In the genomic region with DNA sequence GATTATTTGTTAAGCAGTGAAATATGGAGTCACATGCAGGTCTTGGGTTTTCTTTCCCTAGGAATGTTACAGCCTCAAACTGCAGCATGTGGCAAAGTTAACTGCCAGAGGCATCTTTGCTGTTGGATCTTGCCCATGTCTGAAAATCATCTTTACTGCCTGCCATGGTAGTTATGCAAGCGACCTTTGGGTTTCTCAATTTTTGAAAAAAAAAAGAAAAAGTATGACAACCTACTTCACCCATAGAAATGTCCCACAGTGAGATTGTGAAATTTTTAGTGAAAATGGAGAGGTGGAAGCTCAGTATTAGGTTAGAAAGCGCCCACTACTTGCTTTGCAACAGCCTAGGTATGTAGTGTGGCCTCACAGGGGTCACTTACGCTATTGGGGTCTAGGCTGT, we compare ENCODE assay signal across 23 mouse cellular contexts.
"Had no signal": no experiment of that assay in that cellular context is flagged by ENCODE, and none has a peak within 500 bp of the region (broad histone marks: within the 10 kb centered on the region; RNA-seq: fewer than 3 reads in every experiment).

No protein-coding gene starts in this region.

- H3K4me3 ChIP-seq: layer of hippocampus, adult 2 months; limb, embryonic 12.5 days; limb, embryonic 15.5 days; liver, embryonic 13.5 days; megakaryocyte, embryonic 14.5 days; midbrain, embryonic 10.5 days; midbrain, embryonic 13.5 days had no signal

- H3K4me2 ChIP-seq: limb, embryonic 12.5 days; limb, embryonic 15.5 days; liver, embryonic 13.5 days; midbrain, embryonic 13.5 days had no signal

- H3K9ac ChIP-seq: limb, embryonic 12.5 days; limb, embryonic 15.5 days; liver, embryonic 13.5 days; midbrain, embryonic 13.5 days had no signal

- H3K27me3 ChIP-seq: limb, embryonic 12.5 days; limb, embryonic 15.5 days; liver, embryonic 13.5 days; megakaryocyte, embryonic 14.5 days; midbrain, embryonic 13.5 days had no signal

- DNase-seq: kidney, adult 18-20 months; kidney, adult 9 months; kidney, postnatal 14 days; layer of hippocampus, postnatal 36 days; left cerebral cortex, postnatal 4 days; liver, embryonic 13.5 days; lung, adult 2 months; lung, postnatal 14 days; lung, postnatal 4 days; right cerebral cortex, adult 18-20 months; right cerebral cortex, postnatal 14 days; right cerebral cortex, postnatal 4 days; thymus, adult 2 months; thymus, postnatal 14 days; thymus, postnatal 4 days had no signal

- ATAC-seq: midbrain, embryonic 13.5 days; midbrain, embryonic 16.5 days had no signal

- H3K27ac ChIP-seq: layer of hippocampus, adult 2 months; limb, embryonic 12.5 days; limb, embryonic 15.5 days; liver, embryonic 13.5 days; midbrain, embryonic 10.5 days; midbrain, embryonic 13.5 days; stomach, postnatal 0 days had no signal

- H3K36me3 ChIP-seq: limb, embryonic 12.5 days; limb, embryonic 15.5 days; liver, embryonic 13.5 days; midbrain, embryonic 10.5 days; midbrain, embryonic 13.5 days had no signal

- H3K4me1 ChIP-seq: liver, embryonic 13.5 days; megakaryocyte, embryonic 14.5 days had no signal

- H3K9me3 ChIP-seq: limb, embryonic 12.5 days; limb, embryonic 15.5 days; liver, embryonic 13.5 days; megakaryocyte, embryonic 14.5 days; midbrain, embryonic 10.5 days; midbrain, embryonic 13.5 days had no signal
